Mouse (Mus musculus) liver, embryonic 16.5 days (tissue): ENCODE measurements around the gene Sall2. TPM values are rescaled to one million over a fixed set of nuclear protein-coding genes. Genes with fewer than 3 reads are reported as not detected.
A peak's percentile ranks its signal among the peaks of the same experiment; 100 is the strongest.

Experiments used
- ATAC-seq: fragments of 200-750 bp; cut with Nextera tagmentation; 2 replicates; pipeline ENCODE4 v1.8.0; 2017; ENCODE audit warnings: low read depth, mild to moderate bottlenecking, moderate number of reproducible peaks, moderate library complexity
- H3K27ac ChIP-seq: fragments of 300-500 bp; sonication (generic); 2 replicates; pipeline ENCODE4 v1.5.1; 2014; ENCODE audit warnings: mild to moderate bottlenecking, low read length
- H3K27me3 ChIP-seq: fragments of 300-500 bp; sonication (generic); 2 replicates; pipeline ENCODE4 v1.6.1; 2014; ENCODE audit warnings: low read depth, low read length, mixed read lengths; ENCODE audit not compliant: control insufficient read depth, insufficient read depth
- H3K36me3 ChIP-seq: fragments of 300-500 bp; sonication (generic); 2 replicates; pipeline ENCODE4 v1.6.1; 2014; ENCODE audit warnings: mild to moderate bottlenecking; ENCODE audit not compliant: control insufficient read depth, insufficient read depth
- H3K4me1 ChIP-seq: fragments of 300-500 bp; sonication (generic); 2 replicates; pipeline ENCODE4 v1.6.1; 2014; ENCODE audit warnings: low read depth, low read length, mixed read lengths; ENCODE audit not compliant: control insufficient read depth
- H3K4me2 ChIP-seq: fragments of 300-500 bp; sonication (generic); 2 replicates; pipeline ENCODE4 v1.6.1; 2014; ENCODE audit warnings: low read depth, low read length, mixed read lengths
- H3K4me3 ChIP-seq: fragments of 300-500 bp; sonication (generic); 2 replicates; pipeline ENCODE4 v1.5.1; 2014; ENCODE audit warnings: low read depth, mild to moderate bottlenecking, low read length
- H3K9ac ChIP-seq: fragments of 300-500 bp; sonication (generic); 2 replicates; pipeline ENCODE4 v1.6.1; 2014; ENCODE audit warnings: low read depth, low read length
- H3K9me3 ChIP-seq: fragments of 300-500 bp; sonication (generic); replicated peaks from 2 replicates; pipeline ENCODE4 v1.6.1; 2016; ENCODE audit warnings: low read length; ENCODE audit not compliant: control insufficient read depth
- WGBS: fragments of 180-500 bp; shearing (Covaris S2); extraction: QIAGEN DNeasy Blood & Tissue Kit; methylation state at CpG from one replicate; pipeline ENCODE4 v1.1.7; 2014; ENCODE audit not compliant: insufficient replicate concordance; 5-methylcytosine and 5-hydroxymethylcytosine counted together
- polyA plus RNA-seq: library from polyadenylated mRNA; unstranded; fragments of >200 nt; fragmentation: Nextera tagmentation; extraction: Ambion mirVana; gene quantifications from 2 replicates; pipeline ENCODE4 v1.2.1, GENCODE M21; 2015

Gene Sall2
- 0.72 and 0.99 TPM in 2 replicates for polyA plus RNA-seq

- Histone ChIP-seq H3K36me3 (no peaks in the 10 kb centered on the region), H3K9me3 (no peaks in the 10 kb centered on the region), H3K27me3 (peaks cover 54% of the 10 kb centered on the region), H3K4me2 (peak within 1 kb of the TSS; percentile 37), H3K27ac (no peak within 1 kb of the TSS), H3K4me1 (no peaks in the 10 kb centered on the region), H3K4me3 (peak within 1 kb of the TSS; percentile 9; the same call in 1 of the 2 replicates), H3K9ac (no peak within 1 kb of the TSS)
- ATAC-seq: no peak
- 2% methylated on average over 26 of the region's 26 CpGs for WGBS
Observed at GRCm38 (mm10) chr14:52327910-52328812, at the start of gene Sall2. Gene Sall2 (minus strand): TSS chr14:52328762.

GRCm38 (mm10) chr14:52368741-52369140 lies 40.2 kb upstream of the Sall2 start:
- ATAC-seq: no peak
- 63% methylated on average over 3 of the region's 3 CpGs for WGBS
- Histone ChIP-seq H3K36me3 (no peaks in the 10 kb centered on the region), H3K4me3 (no peak overlapping the region), H3K9me3 (no peaks in the 10 kb centered on the region), H3K9ac (no peak overlapping the region), H3K4me2 (no peak overlapping the region), H3K27me3 (no peaks in the 10 kb centered on the region), H3K27ac (no peak overlapping the region), H3K4me1 (no peaks in the 10 kb centered on the region)

GRCm38 (mm10) chr14:52356308-52356707 lies 27.7 kb upstream of the Sall2 start, which contains the start of gene Olfr1513:
Gene Olfr1513 (minus strand): TSS chr14:52356408.
- no peak within 1 kb of the TSS for H3K4me2 ChIP-seq
- H3K9me3 ChIP-seq: no peaks in the 10 kb centered on the region
- H3K4me3 ChIP-seq: no peak within 1 kb of the TSS
- no peak within 1 kb of the TSS for H3K9ac ChIP-seq
- H3K4me1 ChIP-seq: no peaks in the 10 kb centered on the region
- H3K27ac ChIP-seq: no peak within 1 kb of the TSS
- 41% methylated on average over 4 of the region's 4 CpGs for WGBS
- H3K36me3 ChIP-seq: no peaks in the 10 kb centered on the region
- no peak for ATAC-seq
- H3K27me3 ChIP-seq: no peaks in the 10 kb centered on the region

GRCm38 (mm10) chr14:52339512-52339852 lies 10.9 kb upstream of the Sall2 start:
- H3K27me3 ChIP-seq: peaks cover 6% of the 10 kb centered on the region
- no peak overlapping the region for H3K4me2 ChIP-seq
- H3K9ac ChIP-seq: no peak overlapping the region
- no peak overlapping the region for H3K4me3 ChIP-seq
- ATAC-seq: no peak
- WGBS: 53% methylated on average over 6 of the region's 6 CpGs
- no peaks in the 10 kb centered on the region for H3K36me3 ChIP-seq
- H3K27ac ChIP-seq: no peak overlapping the region
- H3K9me3 ChIP-seq: no peaks in the 10 kb centered on the region
- no peaks in the 10 kb centered on the region; the same call in none of the 2 replicates for H3K4me1 ChIP-seq

- 26% methylated on average over 21 of the region's 21 CpGs for WGBS
- H3K4me3 ChIP-seq: no peak overlapping the region
- peaks cover 6% of the 10 kb centered on the region for H3K27me3 ChIP-seq
- no peaks in the 10 kb centered on the region; the same call in none of the 2 replicates for H3K4me1 ChIP-seq
- no peaks in the 10 kb centered on the region for H3K9me3 ChIP-seq
- H3K36me3 ChIP-seq: no peaks in the 10 kb centered on the region
- H3K9ac ChIP-seq: no peak overlapping the region
- H3K27ac ChIP-seq: no peak overlapping the region
- no peak overlapping the region for H3K4me2 ChIP-seq
- ATAC-seq: 0 out of 2 replicates have a peak, but pooled peaks have one; percentile 39
Observed at GRCm38 (mm10) chr14:52338751-52339511, 10.4 kb upstream of the Sall2 start.

- Histone ChIP-seq H3K4me1 (no peaks in the 10 kb centered on the region), H3K9me3 (no peaks in the 10 kb centered on the region), H3K4me3 (no peak overlapping the region), H3K27ac (no peak overlapping the region), H3K36me3 (no peaks in the 10 kb centered on the region), H3K9ac (no peak overlapping the region), H3K4me2 (no peak overlapping the region), H3K27me3 (peaks cover 38% of the 10 kb centered on the region)
- 83% methylated on average over 3 of the region's 3 CpGs for WGBS
- ATAC-seq: no peak
Observed at GRCm38 (mm10) chr14:52332171-52332570, 3.6 kb upstream of the Sall2 start.

GRCm38 (mm10) chr14:52331069-52331750 lies 2.6 kb upstream of the Sall2 start:
- ATAC-seq: no peak
- H3K4me3 ChIP-seq: no peak overlapping the region
- WGBS: 27% methylated on average over 4 of the region's 4 CpGs
- no peak overlapping the region for H3K27ac ChIP-seq
- H3K9ac ChIP-seq: no peak overlapping the region
- H3K9me3 ChIP-seq: no peaks in the 10 kb centered on the region
- H3K27me3 ChIP-seq: peaks cover 47% of the 10 kb centered on the region
- H3K4me1 ChIP-seq: no peaks in the 10 kb centered on the region
- H3K36me3 ChIP-seq: no peaks in the 10 kb centered on the region
- H3K4me2 ChIP-seq: no peak overlapping the region

- no peak for ATAC-seq
- Histone ChIP-seq H3K4me1 (no peaks in the 10 kb centered on the region), H3K27ac (no peak overlapping the region), H3K27me3 (peaks cover 54% of the 10 kb centered on the region), H3K9me3 (no peaks in the 10 kb centered on the region), H3K36me3 (no peaks in the 10 kb centered on the region), H3K9ac (no peak overlapping the region), H3K4me3 (0 out of 2 replicates have a peak overlapping the region, but pooled peaks have one; percentile 7), H3K4me2 (peak overlapping the region; percentile 37; the same call in 1 of the 2 replicates)
- 5% methylated on average over 14 of the region's 14 CpGs for WGBS
Observed at GRCm38 (mm10) chr14:52327375-52327901, 1.1 kb downstream of the Sall2 start.
